Mouse (Mus musculus) adrenal gland, postnatal 10 days (tissue): ENCODE measurements around the gene Dazap1. TPM values are rescaled to one million over a fixed set of nuclear protein-coding genes. Genes with fewer than 3 reads are reported as not detected.

Experiments used
- DNase-seq: peaks from one replicate; pipeline ENCODE4 v3.0.0; 2021; ENCODE audit warnings: mixed read lengths
- total RNA-seq, 2 experiments: library from RNA; stranded (reverse); gene quantifications; 2 replicates each; pipeline ENCODE4 v1.2.3; 2021

The Dazap1 gene
- total RNA-seq, 2 experiments from 2014 or later = 93.6 to 121 TPM

GRCm38 (mm10) chr10:80298571-80299281, 37.4 kb downstream of the Dazap1 start:
- DNase-seq = peak; percentile 67

- DNase-seq = no peak
Measured at GRCm38 (mm10) chr10:80299301-80299700, 38.0 kb downstream of the Dazap1 start.

- DNase-seq = no peak
Measured at GRCm38 (mm10) chr10:80299824-80300223, 38.5 kb downstream of the Dazap1 start.

- DNase-seq = no peak
Measured at GRCm38 (mm10) chr10:80300672-80301181, 39.4 kb downstream of the Dazap1 start.

GRCm38 (mm10) chr10:80301256-80302081, 40.2 kb downstream of the Dazap1 start:
- no peak for DNase-seq

- no peak for DNase-seq
Measured at GRCm38 (mm10) chr10:80302082-80302355, 40.7 kb downstream of the Dazap1 start.

GRCm38 (mm10) chr10:80302471-80302881, 41.2 kb downstream of the Dazap1 start:
- peak; percentile 85 for DNase-seq

- no peak for DNase-seq
Measured at GRCm38 (mm10) chr10:80304458-80304857, 43.2 kb downstream of the Dazap1 start.

- DNase-seq = peak; percentile 49
Measured at GRCm38 (mm10) chr10:80304862-80305261, 43.6 kb downstream of the Dazap1 start.

GRCm38 (mm10) chr10:80311560-80311959, 50.3 kb downstream of the Dazap1 start:
- no peak for DNase-seq

GRCm38 (mm10) chr10:80312586-80313504, 51.6 kb downstream of the Dazap1 start:
- no peak for DNase-seq

- no peak for DNase-seq
Measured at GRCm38 (mm10) chr10:80313627-80314201, 52.4 kb downstream of the Dazap1 start.

GRCm38 (mm10) chr10:80314494-80315001, 53.3 kb downstream of the Dazap1 start:
- no peak for DNase-seq

- DNase-seq = no peak
Measured at GRCm38 (mm10) chr10:80315315-80315714, 54.0 kb downstream of the Dazap1 start.

- no peak for DNase-seq
Measured at GRCm38 (mm10) chr10:80316359-80316781, 55.1 kb downstream of the Dazap1 start.

- no peak for DNase-seq
Measured at GRCm38 (mm10) chr10:80317011-80317410, 55.7 kb downstream of the Dazap1 start.

- peak; percentile 95 for DNase-seq
Measured at GRCm38 (mm10) chr10:80320340-80320760, 59.1 kb downstream of the Dazap1 start, which contains the start of gene 2310011J03Rik. TSS of gene 2310011J03Rik (minus strand) at chr10:80320537.

- no peak for DNase-seq
Measured at GRCm38 (mm10) chr10:80321014-80321669, 59.9 kb downstream of the Dazap1 start.

- no peak for DNase-seq
Measured at GRCm38 (mm10) chr10:80321670-80322581, 60.6 kb downstream of the Dazap1 start.

- peak; percentile 43 for DNase-seq
Measured at GRCm38 (mm10) chr10:80322811-80323211, 61.5 kb downstream of the Dazap1 start.
